In genomic region chr14:49153801-49154200, GRCm38 (mm10) we compare ENCODE assay signal across 9 mouse cellular contexts. TPM values are rescaled to one million over a fixed set of nuclear protein-coding genes. Genes with fewer than 3 reads are reported as not detected.
DNase-seq lines count a peak whose midpoint lies in the region; ATAC-seq and TF ChIP-seq lines count a peak whose summit lies in the region.
"Had no signal": no experiment of that assay in that cellular context is flagged by ENCODE, and none has a peak within 500 bp of the region (broad histone marks: within the 10 kb centered on the region; RNA-seq: fewer than 3 reads in every experiment).

No protein-coding gene starts in this region.

- H3K27me3 ChIP-seq in hindbrain, embryonic 10.5 days (ENCODE audit: insufficient read depth, poor library complexity, severe bottlenecking), result no peaks in the 10 kb centered on the region
- H3K27me3 ChIP-seq in hindbrain, embryonic 12.5 days, result no peaks in the 10 kb centered on the region
- H3K27me3 ChIP-seq: embryonic facial prominence, embryonic 13.5 days had no signal

- WGBS in hindbrain, embryonic 10.5 days, result 30% methylated on average over 7 of the region's 7 CpGs
- WGBS in hindbrain, embryonic 12.5 days, result 39% methylated on average over 7 of the region's 7 CpGs

- no peak overlapping the region for H3K4me3 ChIP-seq in hindbrain, embryonic 10.5 days
- no peak overlapping the region for H3K4me3 ChIP-seq in hindbrain, embryonic 12.5 days
- H3K4me3 ChIP-seq in left cerebral cortex, adult 2 months, result no peak overlapping the region
- H3K4me3 ChIP-seq: embryonic facial prominence, embryonic 13.5 days had no signal

- no peaks in the 10 kb centered on the region for H3K9me3 ChIP-seq in hindbrain, embryonic 10.5 days
- H3K9me3 ChIP-seq in hindbrain, embryonic 12.5 days (replicated peaks), result no peaks in the 10 kb centered on the region
- H3K9me3 ChIP-seq: embryonic facial prominence, embryonic 13.5 days had no signal

- DNase-seq in hindbrain, embryonic 10.5 days (ENCODE audit: low spot score), result peak; percentile 75
- DNase-seq in NIH3T3 (ENCODE audit: low read depth), result peak; percentile 74
- peak; percentile 59 for DNase-seq in cerebellum, adult 8-10 months
- peak; percentile 28 to 42 for DNase-seq in gastrocnemius, adult 8-10 months (ENCODE audit: low spot score in 2 of 2)
- DNase-seq in left cerebral cortex, adult 2 months (ENCODE audit: extremely low spot score in 1 of 2, low spot score in 2 of 2), result peak; percentile 42 to 65
- DNase-seq in naive thymus-derived CD4-positive, alpha-beta T cell, adult 2 months (ENCODE audit: low read depth), result peak; percentile 89
- peak; percentile 15 to 40 for DNase-seq in thymus, adult 18-20 months

- no peak overlapping the region for H3K27ac ChIP-seq in hindbrain, embryonic 10.5 days
- no peak overlapping the region for H3K27ac ChIP-seq in hindbrain, embryonic 12.5 days
- no peak overlapping the region for H3K27ac ChIP-seq in left cerebral cortex, adult 2 months
- H3K27ac ChIP-seq: embryonic facial prominence, embryonic 13.5 days had no signal

- TF ChIP-seq CTCF in left cerebral cortex, adult 2 months (IDR thresholded peaks at IDR 0.05), result peak; percentile 87

- no peak overlapping the region for H3K9ac ChIP-seq in hindbrain, embryonic 12.5 days
- H3K9ac ChIP-seq: embryonic facial prominence, embryonic 13.5 days had no signal

- no peaks in the 10 kb centered on the region for H3K4me1 ChIP-seq in hindbrain, embryonic 10.5 days (replicated peaks)
- H3K4me1 ChIP-seq in hindbrain, embryonic 12.5 days, result no peaks in the 10 kb centered on the region
- H3K4me1 ChIP-seq: embryonic facial prominence, embryonic 13.5 days had no signal

- H3K36me3 ChIP-seq in hindbrain, embryonic 10.5 days, result no peaks in the 10 kb centered on the region
- H3K36me3 ChIP-seq in hindbrain, embryonic 12.5 days, result no peaks in the 10 kb centered on the region
- H3K36me3 ChIP-seq: embryonic facial prominence, embryonic 13.5 days had no signal

- intact Hi-C loops in left cerebral cortex, adult 2 months (cut with DNase I), result no loop called here

- no peak for ATAC-seq in hindbrain, embryonic 12.5 days (ENCODE audit: low FRiP score)

- H3K4me2 ChIP-seq in hindbrain, embryonic 12.5 days (replicated peaks), result no peak overlapping the region
- H3K4me2 ChIP-seq: embryonic facial prominence, embryonic 13.5 days had no signal

RNA-seq across cellular contexts. Expression of gene Naa30, which starts 18.2 kb away (rescaled TPM):
- polyA plus RNA-seq in hindbrain, embryonic 10.5 days (2016; fragmentation: Nextera tagmentation; extraction: Ambion mirVana), result 8.1 and 9.8 TPM in 2 replicates
- 27.4 and 29.0 TPM in 2 replicates for polyA plus RNA-seq in hindbrain, embryonic 12.5 days (2016; fragmentation: Nextera tagmentation; extraction: Ambion mirVana)
- total RNA-seq in gastrocnemius, adult 8-10 months (2022), result 10 to 100 TPM; 16.5 to 22.7 (median 17.6) TPM
- total RNA-seq in left cerebral cortex, adult 2 months (2021), result 10 to 100 TPM; 36.3 to 42.4 TPM

Comparison
In these comparisons a context has a peak if more than half of its experiments do, and no peak if none do; other contexts are left out.
1. DNase-seq: peak in every context shown above with its lines; median percentile 89 in naive thymus-derived CD4-positive, alpha-beta T cell, adult 2 months; 75 in hindbrain, embryonic 10.5 days; 74 in NIH3T3; 59 in cerebellum, adult 8-10 months; 54 in left cerebral cortex, adult 2 months; 35 in gastrocnemius, adult 8-10 months; 28 in thymus, adult 18-20 months.